Mouse (Mus musculus) myocyte (in vitro differentiated cells): Measurements from ENCODE around the gene Rbm15b.

Source experiments
- CEBPB ChIP-seq: IDR thresholded peaks from 2 replicates; pipeline ENCODE4 v1.6.1; 2011; ENCODE audit warnings: mild to moderate bottlenecking, moderate library complexity; ENCODE audit not compliant: poor library complexity, insufficient read depth, severe bottlenecking
- E2F4 ChIP-seq: IDR thresholded peaks from one replicate; pipeline ENCODE4 v1.6.1; 2011; ENCODE audit warnings: mild to moderate bottlenecking, control low read depth, moderate library complexity; ENCODE audit not compliant: insufficient read depth
- MYOG ChIP-seq, 3 experiments: IDR thresholded peaks; one replicate each; pipeline ENCODE4 v1.6.1; 2011; ENCODE audit warnings: control low read depth in 2 of 3, low read depth in 2 of 3, mild to moderate bottlenecking in 2 of 3; ENCODE audit not compliant: insufficient read length in 2 of 3, control insufficient read depth in 1 of 3, insufficient read depth in 1 of 3
- POLR2A ChIP-seq: IDR thresholded peaks from one replicate; pipeline ENCODE4 v1.6.1; 2011; ENCODE audit warnings: low read depth, mild to moderate bottlenecking, control low read depth, moderate library complexity; ENCODE audit not compliant: insufficient read length
- POLR2AphosphoS2 ChIP-seq: IDR thresholded peaks from one replicate; pipeline ENCODE4 v1.6.1; 2011; ENCODE audit warnings: low read depth, control low read depth; ENCODE audit not compliant: insufficient read length
- SRF ChIP-seq: IDR thresholded peaks from one replicate; pipeline ENCODE4 v1.6.1; 2011; ENCODE audit warnings: low read depth; ENCODE audit not compliant: control insufficient read depth, insufficient read length
- TCF12 ChIP-seq: IDR thresholded peaks from one replicate; pipeline ENCODE4 v1.6.1; 2011; ENCODE audit warnings: mild to moderate bottlenecking, control low read depth; ENCODE audit not compliant: poor library complexity, insufficient read depth, severe bottlenecking
- TCF3 ChIP-seq: IDR thresholded peaks from one replicate; pipeline ENCODE4 v1.6.1; 2011; ENCODE audit warnings: low read depth, control low read depth; ENCODE audit not compliant: insufficient read length
- USF1 ChIP-seq: IDR thresholded peaks from one replicate; pipeline ENCODE4 v1.6.1; 2011; ENCODE audit warnings: low read depth, mild to moderate bottlenecking, control low read depth, moderate library complexity

GRCm38 (mm10) chr9:106879471-106879870 lies 7.8 kb downstream of the Rbm15b start:
- TF ChIP-seq POLR2A (no peak), USF1 (no peak), MYOG (IDR thresholded peaks at IDR 0.05; ENCODE audit: control insufficient read depth in 1 of 3, insufficient read depth in 1 of 3, insufficient read length in 2 of 3, low read depth in 2 of 3) (no peak), TCF3 (no peak), E2F4 (no peak), SRF (no peak), CEBPB (no peak), POLR2AphosphoS2 (no peak), TCF12 (no peak)
